In the genomic region with DNA sequence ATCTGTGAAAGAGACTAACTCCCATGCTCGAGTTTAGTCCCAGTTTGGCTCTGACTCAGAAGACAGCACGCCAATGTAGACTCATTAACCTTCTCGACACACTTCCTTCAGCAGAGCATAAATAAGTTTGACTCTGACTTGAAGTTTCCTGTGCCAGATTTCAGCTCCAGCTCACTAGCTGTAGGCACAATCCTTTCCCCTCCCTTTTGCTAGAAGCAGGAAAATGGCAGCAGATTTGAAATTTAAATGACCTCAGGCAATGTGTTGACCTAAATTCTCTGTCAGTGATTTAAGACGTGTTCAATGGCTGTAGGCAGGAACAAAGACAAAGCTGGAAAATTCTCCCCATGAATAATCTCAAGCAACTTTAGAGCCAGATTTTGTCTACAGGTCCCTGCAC, we compare ENCODE assay signal across 7 mouse cellular contexts. TPM values are rescaled to one million over a fixed set of nuclear protein-coding genes. Genes with fewer than 3 reads are reported as not detected.
A peak's percentile ranks its signal among the peaks of the same experiment; 100 is the strongest.
DNase-seq lines count a peak whose midpoint lies in the region; ATAC-seq lines count a peak whose summit lies in the region.

No protein-coding gene starts in this region.

- H3K27ac ChIP-seq in forebrain, embryonic 16.5 days (ENCODE audit: low read length) = no peak overlapping the region

- no peaks in the 10 kb centered on the region; the same call in 1 of the 2 replicates for H3K4me1 ChIP-seq in forebrain, embryonic 16.5 days (replicated peaks; ENCODE audit: control insufficient read depth, insufficient read depth, low read length)

- WGBS in forebrain, embryonic 16.5 days = 13% methylated on average over 4 of the region's 4 CpGs

- H3K36me3 ChIP-seq in forebrain, embryonic 16.5 days (ENCODE audit: control insufficient read depth, insufficient read depth) = no peaks in the 10 kb centered on the region

- peak; percentile 11 for DNase-seq in left cerebral cortex, adult 11 months (ENCODE audit: low spot score)
- DNase-seq in left cerebral cortex, postnatal 4 days = no peak
- DNase-seq in kidney, postnatal 4 days = peak; percentile 13 to 31
- peak; percentile 39 to 64 for DNase-seq in right cerebral cortex, postnatal 10 days (ENCODE audit: low spot score in 2 of 2)
- no peak for DNase-seq in heart, adult 8-10 months (ENCODE audit: low spot score)

- no peak overlapping the region for H3K4me3 ChIP-seq in forebrain, embryonic 16.5 days (replicated peaks; ENCODE audit: low read length)

- ATAC-seq in forebrain, embryonic 16.5 days = peak; percentile 96
- ATAC-seq in megakaryocyte-erythroid progenitor cell, adult 5-6 weeks (replicated peaks; ENCODE audit: low FRiP score, low TSS enrichment, poor library complexity, severe bottlenecking) = no peak

- no peak overlapping the region for H3K4me2 ChIP-seq in forebrain, embryonic 16.5 days (ENCODE audit: low read length)

- no peak overlapping the region for H3K9ac ChIP-seq in forebrain, embryonic 16.5 days (replicated peaks; ENCODE audit: low read depth, low read length)

- no peaks in the 10 kb centered on the region for H3K9me3 ChIP-seq in forebrain, embryonic 16.5 days (ENCODE audit: control insufficient read depth, low read length)

- no peaks in the 10 kb centered on the region for H3K27me3 ChIP-seq in forebrain, embryonic 16.5 days (replicated peaks; ENCODE audit: control insufficient read depth, insufficient read depth, low read length)

- intact Hi-C loops in left cerebral cortex, postnatal 4 days (cut with DNase I) = no loop called here

RNA-seq across cellular contexts. Expression of a gene that starts 32.1 kb away (rescaled TPM):
- 10 to 100 TPM; 63.9 to 70.0 TPM for total RNA-seq in left cerebral cortex, postnatal 4 days (2021)
- 78.2 and 86.1 TPM in 2 replicates for polyA plus RNA-seq in forebrain, embryonic 16.5 days (2015; fragmentation: Nextera tagmentation; extraction: Ambion mirVana)
- total RNA-seq in megakaryocyte-erythroid progenitor cell, adult 5-6 weeks (2014; fragmentation: Nextera tagmentation) = 14.9 and 16.7 TPM in 2 replicates
- 28.4 and 32.6 TPM in 2 replicates for total RNA-seq in megakaryocyte-erythroid progenitor cell, adult 5-6 weeks (2017)
- 10 to 100 TPM; 22.4 to 27.1 (median 25.7) TPM for total RNA-seq in heart, adult 8-10 months (2022)

Comparison
In these comparisons a context has a peak if more than half of its experiments do, and no peak if none do; other contexts are left out.
1. DNase-seq: peak in left cerebral cortex, adult 11 months (single experiment), kidney, postnatal 4 days (2 of 2) and right cerebral cortex, postnatal 10 days (2 of 2); none in left cerebral cortex, postnatal 4 days (single experiment) and heart, adult 8-10 months (single experiment).